Mouse (Mus musculus) heart, adult 2 months (tissue): ENCODE results near the gene Pla2g1b. TPM values are rescaled to one million over a fixed set of nuclear protein-coding genes. Genes with fewer than 3 reads are reported as not detected.

Source experiments
- DNase-seq, 2 experiments: peaks; one replicate each; pipeline ENCODE4 v3.0.0; 2021
- H3K27ac ChIP-seq: fragments of 200-600 bp; 2 replicates; pipeline ENCODE4 v1.8.1; 2022
- H3K27me3 ChIP-seq: fragments of 200-500 bp; 2 replicates; pipeline ENCODE4 v1.6.1; 2012; ENCODE audit warnings: mild to moderate bottlenecking, low read length, inconsistent platforms, mixed read lengths; ENCODE audit not compliant: control insufficient read depth, insufficient read depth
- H3K36me3 ChIP-seq: fragments of 200-500 bp; 2 replicates; pipeline ENCODE4 v1.6.1; 2012; ENCODE audit warnings: low read length, inconsistent platforms; ENCODE audit not compliant: control insufficient read depth, insufficient read depth
- H3K4me1 ChIP-seq: fragments of 200-500 bp; 2 replicates; pipeline ENCODE4 v1.6.1; 2011; ENCODE audit warnings: low read length; ENCODE audit not compliant: control insufficient read depth, insufficient read depth
- H3K4me3 ChIP-seq: fragments of 200-600 bp; 2 replicates; pipeline ENCODE4 v1.8.1; 2022
- H3K79me2 ChIP-seq: fragments of 200-500 bp; replicated peaks from 2 replicates; pipeline ENCODE4 v1.6.1; 2012; ENCODE audit warnings: mild to moderate bottlenecking, inconsistent platforms, low read length, moderate library complexity, mixed read lengths; ENCODE audit not compliant: control insufficient read depth, insufficient read depth
- H3K9ac ChIP-seq: fragments of 200-500 bp; 2 replicates; pipeline ENCODE4 v1.6.1; 2012; ENCODE audit warnings: low read depth, mild to moderate bottlenecking, control low read depth, inconsistent platforms, low read length, mixed read lengths
- CTCF ChIP-seq: fragments of 200-600 bp; IDR thresholded peaks from 2 replicates; pipeline ENCODE4 v1.8.1; 2022; ENCODE audit warnings: antibody characterized with exemption, mild to moderate bottlenecking, moderate library complexity
- EP300 ChIP-seq: fragments of 200-500 bp; IDR thresholded peaks from 2 replicates; pipeline ENCODE4 v1.6.1; 2011; ENCODE audit warnings: low read depth, low read length, control low read depth; ENCODE audit not compliant: insufficient read depth
- POLR2A ChIP-seq: fragments of 200-500 bp; IDR thresholded peaks from 2 replicates; pipeline ENCODE4 v1.6.1; 2011; ENCODE audit warnings: mild to moderate bottlenecking, low read depth, low read length, control low read depth; ENCODE audit not compliant: insufficient read depth
- WGBS: fragments of 180-500 bp; shearing (Covaris S2); methylation state at CpG from one replicate; pipeline ENCODE4 v1.1.7; 2018; 5-methylcytosine and 5-hydroxymethylcytosine counted together
- intact Hi-C: fragments of 180-260 bp; cut with DNase I; formaldehyde crosslinking; loops from one replicate; pipeline ENCODE4 v1.15.1; 2025
- polyA plus RNA-seq: library from polyadenylated mRNA; depleted of rRNA; stranded (reverse); fragments of >200 nt; gene quantifications from 2 replicates; pipeline ENCODE4 v1.2.3, GENCODE M21; 2012
- total RNA-seq, 2 experiments: library from RNA; stranded (reverse); gene quantifications; 2 replicates each; pipeline ENCODE4 v1.2.3; 2021

Gene Pla2g1b
- total and polyA plus RNA-seq, 3 experiments, result not detected

GRCm38 (mm10) chr5:115506454-115507201, 40.6 kb downstream of the Pla2g1b start, which contains the start of gene Pxn:
TSS of gene Pxn (plus strand) at chr5:115506676.
- no peaks in the 10 kb centered on the region for H3K36me3 ChIP-seq
- peak within 1 kb of the TSS; percentile 99 for H3K9ac ChIP-seq
- DNase-seq, result peak; percentile 93 to 97
- no peaks in the 10 kb centered on the region for H3K27me3 ChIP-seq
- H3K4me1 ChIP-seq, result peaks cover 8% of the 10 kb centered on the region
- TF ChIP-seq POLR2A (peak; percentile 82), CTCF (peak; percentile 83), EP300 (peak; percentile 89; the same call in 1 of the 2 replicates)
- intact Hi-C loops, result loop anchor here (1.0 kb wide), 1 partner anchor 32 kb away; no protein-coding TSS in a partner anchor
- peak within 1 kb of the TSS; percentile 96 for H3K4me3 ChIP-seq
- H3K27ac ChIP-seq, result peak within 1 kb of the TSS; percentile 98
- WGBS, result under 1% methylated on average over 63 of the region's 74 CpGs
- H3K79me2 ChIP-seq, result peaks cover 11% of the 10 kb centered on the region

DNA sequence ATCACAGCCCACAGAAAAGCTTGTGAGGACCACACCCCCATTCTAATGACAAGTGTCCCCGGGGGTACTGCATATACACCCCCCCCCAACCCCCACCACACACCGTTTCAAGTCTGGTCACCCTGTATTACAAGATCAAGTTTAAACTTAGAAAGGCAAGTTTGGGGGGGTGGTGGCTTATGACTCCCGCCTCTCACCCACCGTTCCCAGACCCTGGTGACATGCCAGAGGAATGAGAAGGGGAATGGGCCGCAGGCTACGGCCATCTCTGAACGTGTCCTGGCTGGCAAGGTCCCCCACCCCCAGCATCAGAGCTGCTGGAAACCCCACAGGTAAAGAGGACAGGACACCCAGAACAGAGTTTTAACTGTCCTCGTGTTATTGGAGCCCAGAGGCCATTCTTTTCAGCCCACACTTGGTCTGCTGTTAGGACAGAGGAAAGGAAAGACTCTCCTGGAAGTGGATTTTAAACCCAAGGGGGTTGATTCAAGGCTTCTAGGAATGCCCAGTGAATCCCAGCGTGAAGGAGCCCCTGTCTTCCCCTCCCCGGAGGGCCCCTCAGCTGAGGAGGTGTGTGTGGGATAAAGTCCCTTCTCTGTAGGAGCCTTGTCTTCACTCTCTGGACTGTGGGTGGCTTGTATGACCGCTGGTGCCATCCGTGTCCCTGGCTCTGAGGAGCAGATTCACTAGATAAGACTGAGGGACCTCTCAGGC, 41.4 kb downstream of the Pla2g1b start:
- H3K4me1 ChIP-seq, result peaks cover 13% of the 10 kb centered on the region
- H3K27me3 ChIP-seq, result no peaks in the 10 kb centered on the region
- H3K79me2 ChIP-seq, result peaks cover 17% of the 10 kb centered on the region
- peak overlapping the region; percentile 99 for H3K9ac ChIP-seq
- DNase-seq, result peak; percentile 28 to 52
- WGBS, result 7% methylated on average over 12 of the region's 12 CpGs
- H3K36me3 ChIP-seq, result no peaks in the 10 kb centered on the region
- H3K27ac ChIP-seq, result peak overlapping the region; percentile 98
- TF ChIP-seq EP300 (no peak), POLR2A (no peak), CTCF (no peak)
- H3K4me3 ChIP-seq, result peak overlapping the region; percentile 96
- intact Hi-C loops, result no loop called here

GRCm38 (mm10) chr5:115507981-115508858, 42.2 kb downstream of the Pla2g1b start:
- peak overlapping the region; percentile 99 for H3K9ac ChIP-seq
- WGBS, result 10% methylated on average over 18 of the region's 18 CpGs
- peak overlapping the region; percentile 98 for H3K27ac ChIP-seq
- H3K4me3 ChIP-seq, result peak overlapping the region; percentile 96
- H3K79me2 ChIP-seq, result peaks cover 18% of the 10 kb centered on the region
- H3K27me3 ChIP-seq, result no peaks in the 10 kb centered on the region
- TF ChIP-seq EP300 (no peak), POLR2A (no peak), CTCF (no peak)
- H3K4me1 ChIP-seq, result peaks cover 15% of the 10 kb centered on the region
- intact Hi-C loops, result loop anchor here (2.0 kb wide), 1 partner anchor 15 kb away; no protein-coding TSS in a partner anchor
- no peaks in the 10 kb centered on the region for H3K36me3 ChIP-seq
- DNase-seq, result peak; percentile 68 to 77

DNA sequence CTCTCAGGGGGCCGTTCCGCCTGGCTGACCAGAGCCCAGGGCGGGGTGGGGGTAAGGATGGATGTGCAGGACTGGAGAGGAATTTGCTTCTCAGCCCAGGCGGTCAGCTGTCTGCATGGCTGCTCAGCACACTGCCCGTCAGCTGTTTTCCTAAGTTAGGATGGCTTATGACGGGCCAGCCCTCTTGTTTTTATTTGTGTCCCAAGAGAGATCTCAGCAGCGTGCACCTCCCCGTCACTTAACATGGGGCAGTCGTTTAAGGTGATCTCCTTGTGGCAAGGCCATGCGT, 42.7 kb downstream of the Pla2g1b start:
- WGBS, result 14% methylated on average over 10 of the region's 10 CpGs
- peak overlapping the region; percentile 99 for H3K9ac ChIP-seq
- peak overlapping the region; percentile 98 for H3K27ac ChIP-seq
- TF ChIP-seq POLR2A (peak; percentile 50; the same call in 1 of the 2 replicates), EP300 (no peak)
- no peaks in the 10 kb centered on the region for H3K27me3 ChIP-seq
- intact Hi-C loops, result loop anchor here (2.0 kb wide), 1 partner anchor 14 kb away; no protein-coding TSS in a partner anchor
- no peaks in the 10 kb centered on the region for H3K36me3 ChIP-seq
- peak overlapping the region; percentile 96 for H3K4me3 ChIP-seq
- DNase-seq, result peak; percentile 68 to 70
- H3K4me1 ChIP-seq, result peaks cover 18% of the 10 kb centered on the region
- H3K79me2 ChIP-seq, result peaks cover 19% of the 10 kb centered on the region

DNA sequence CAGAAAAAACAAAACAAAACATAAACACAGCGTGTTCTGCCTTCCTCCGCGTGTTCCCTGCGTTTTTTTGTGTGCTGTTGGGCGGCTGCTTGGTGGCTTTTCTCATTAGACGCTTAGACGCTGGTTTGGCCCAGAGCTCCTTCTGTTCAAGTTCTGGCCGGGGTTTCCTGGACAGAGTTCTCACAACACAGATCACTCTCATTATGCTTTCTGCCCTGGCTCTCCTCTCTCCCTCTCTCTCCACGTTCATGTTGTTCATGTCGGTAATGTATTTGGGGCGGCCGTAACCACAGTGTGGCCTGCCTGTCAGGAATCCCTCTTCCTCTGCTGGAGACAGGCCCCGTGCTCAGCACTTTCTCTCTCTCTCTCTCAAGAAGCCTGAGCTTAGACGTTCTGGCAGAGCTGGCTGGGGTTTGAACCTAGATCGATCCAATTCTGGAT, 43.3 kb downstream of the Pla2g1b start:
- no peak for TF ChIP-seq POLR2A
- TF ChIP-seq CTCF, result no peak
- TF ChIP-seq EP300, result no peak
- peak overlapping the region; percentile 98 for H3K27ac ChIP-seq
- H3K4me1 ChIP-seq, result peaks cover 23% of the 10 kb centered on the region
- no peaks in the 10 kb centered on the region for H3K36me3 ChIP-seq
- DNase-seq, result peak in 1 of 2 experiments; percentile 64
- no peaks in the 10 kb centered on the region for H3K27me3 ChIP-seq
- 26% methylated on average over 15 of the region's 15 CpGs for WGBS
- peak overlapping the region; percentile 96 for H3K4me3 ChIP-seq
- peaks cover 22% of the 10 kb centered on the region for H3K79me2 ChIP-seq
- H3K9ac ChIP-seq, result peak overlapping the region; percentile 47
- intact Hi-C loops, result loop anchor here (2.0 kb wide), 1 partner anchor 13 kb away; no protein-coding TSS in a partner anchor
